Mouse (Mus musculus) left cerebral cortex, adult 11 months (tissue): Measurements from ENCODE around the gene Grm5.

Source experiments
- DNase-seq: peaks from one replicate; pipeline ENCODE4 v3.0.0; 2022; ENCODE audit warnings: low spot score

Gene Grm5

DNA sequence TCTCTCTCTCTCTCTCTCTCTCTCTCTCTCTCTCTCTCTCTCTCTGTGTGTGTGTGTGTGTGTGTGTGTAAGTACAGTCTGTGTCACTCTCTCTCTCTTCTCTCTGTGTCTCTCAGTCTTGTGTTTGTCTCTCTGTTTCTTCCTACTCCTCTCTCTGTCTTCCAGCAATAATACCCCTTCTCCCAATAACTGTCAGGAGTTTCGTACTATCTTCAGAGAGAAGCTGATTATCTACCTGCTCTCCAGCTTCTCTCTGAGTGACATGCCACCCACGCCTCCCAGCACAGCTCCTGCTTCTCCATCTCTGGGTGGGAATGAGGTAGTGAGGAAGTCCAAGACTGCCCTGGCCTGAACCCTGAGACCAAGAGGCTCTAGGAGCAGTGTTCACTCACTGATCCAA lies at the start of gene Grm5:
Gene Grm5, plus strand, starts transcription at position 301 of the 400 bp plus-strand sequence.
- no peak for DNase-seq

DNA sequence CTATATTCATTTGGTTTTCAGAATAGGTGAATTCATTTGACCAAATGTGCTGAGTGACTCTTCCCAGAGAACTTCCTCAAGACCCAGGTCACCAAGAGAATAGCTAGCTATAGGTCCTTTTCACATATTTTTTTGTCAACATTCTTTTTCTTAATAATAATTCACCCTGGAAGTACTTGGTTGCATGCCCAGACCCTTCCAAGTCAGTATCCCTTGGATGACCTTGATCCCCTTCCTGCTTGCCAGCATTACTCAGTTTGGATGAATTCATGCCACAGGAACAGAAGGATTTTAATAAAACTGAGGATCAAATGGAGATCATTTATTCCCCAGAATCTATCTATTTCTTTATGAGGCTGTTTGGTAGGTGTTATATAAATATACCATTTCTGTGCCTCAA lies 44.9 kb upstream of the Grm5 start:
- no peak for DNase-seq

DNA sequence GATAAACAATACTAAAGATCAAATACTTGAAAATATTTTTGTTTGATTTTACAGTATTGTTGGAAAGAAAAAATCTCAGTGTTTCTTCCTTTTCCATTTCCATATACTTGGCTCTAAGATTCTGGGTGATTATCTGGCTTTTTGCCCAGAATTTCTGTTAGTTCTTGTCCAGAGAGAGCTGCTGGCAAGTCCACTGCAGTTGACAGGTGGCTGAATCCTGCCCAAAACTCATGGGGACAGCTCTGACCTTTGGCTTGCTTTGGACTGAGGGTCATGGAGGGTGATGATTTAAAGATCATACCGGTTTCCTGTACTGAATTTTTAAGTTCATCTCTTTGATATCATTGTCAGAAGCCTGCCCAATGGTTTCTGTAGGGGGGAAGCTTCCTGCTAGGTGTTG lies 18.7 kb upstream of the Grm5 start:
- no peak for DNase-seq

DNA sequence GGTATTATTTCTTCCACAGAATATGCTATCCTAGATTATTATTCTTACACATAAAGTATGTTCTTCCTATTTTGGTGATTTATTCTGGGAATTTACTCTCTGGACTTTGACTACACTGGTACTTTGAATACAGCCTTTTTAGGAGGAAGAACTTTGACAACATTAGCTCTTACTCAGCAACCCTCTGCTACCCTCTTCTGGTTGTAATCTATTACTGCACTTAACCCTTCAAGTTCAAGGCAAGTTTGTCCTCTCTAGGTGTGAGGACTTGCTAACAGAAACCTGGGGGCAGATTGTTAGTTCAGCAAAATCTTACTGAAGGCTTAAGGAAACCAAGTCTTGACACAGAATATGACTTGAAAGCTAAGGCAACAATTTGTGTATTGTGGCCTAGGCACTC lies 17.5 kb upstream of the Grm5 start:
- no peak for DNase-seq

DNA sequence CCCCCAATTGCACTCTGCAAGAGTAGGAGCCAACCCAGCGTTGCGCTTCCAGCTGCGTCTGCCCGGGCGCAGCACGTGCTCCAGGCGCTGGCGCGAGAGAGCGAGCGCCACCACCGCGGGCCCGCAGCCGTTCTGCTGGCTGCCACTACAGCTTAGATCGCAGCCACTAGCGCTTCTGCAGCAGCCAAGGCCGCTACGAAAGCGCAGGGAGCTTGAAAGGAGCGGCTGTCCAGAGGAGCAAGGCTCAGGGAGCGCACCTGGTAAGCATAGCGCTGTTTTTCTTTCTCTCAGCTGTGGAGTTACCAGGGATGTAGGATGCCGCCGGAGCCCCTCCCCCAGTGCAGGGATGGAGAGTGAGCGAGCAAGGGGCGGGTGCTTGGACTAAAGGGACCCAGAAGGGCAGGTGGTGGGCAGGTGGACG lies 323 bp downstream of the Grm5 start:
- DNase-seq, result peak; percentile 53

DNA sequence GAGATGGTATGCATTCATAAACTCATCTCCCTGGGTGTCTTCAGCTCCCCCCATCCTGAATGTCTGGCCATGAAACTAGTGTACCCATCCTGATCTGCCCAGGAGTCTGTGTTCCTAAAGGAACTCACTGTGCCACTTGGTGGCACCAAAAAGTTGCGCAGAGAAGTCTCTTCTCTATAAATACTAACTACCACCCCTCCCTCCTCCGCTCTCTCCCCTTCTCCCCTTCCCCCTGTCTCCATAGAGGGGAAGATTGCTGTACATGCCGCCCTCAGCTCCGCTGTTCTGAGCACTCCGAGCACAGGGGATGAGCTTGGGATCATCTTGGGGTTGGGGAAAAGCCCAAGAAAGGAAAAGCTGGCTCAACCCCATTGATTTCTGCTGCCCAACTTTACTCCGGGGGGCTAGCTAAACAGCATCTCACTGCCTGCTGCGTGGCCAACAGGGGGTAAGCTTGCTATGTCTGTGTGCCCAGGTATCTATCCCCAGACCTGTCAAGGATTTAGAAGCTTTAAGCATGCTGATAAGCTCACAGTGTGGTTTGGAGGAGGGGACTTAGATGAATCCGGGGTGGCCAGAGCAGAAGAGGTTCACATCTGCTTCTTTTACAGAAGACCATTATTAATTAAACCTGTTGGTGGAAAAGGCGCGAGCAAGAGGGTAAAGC lies 2.4 kb downstream of the Grm5 start:
- peak; percentile 53 for DNase-seq

DNA sequence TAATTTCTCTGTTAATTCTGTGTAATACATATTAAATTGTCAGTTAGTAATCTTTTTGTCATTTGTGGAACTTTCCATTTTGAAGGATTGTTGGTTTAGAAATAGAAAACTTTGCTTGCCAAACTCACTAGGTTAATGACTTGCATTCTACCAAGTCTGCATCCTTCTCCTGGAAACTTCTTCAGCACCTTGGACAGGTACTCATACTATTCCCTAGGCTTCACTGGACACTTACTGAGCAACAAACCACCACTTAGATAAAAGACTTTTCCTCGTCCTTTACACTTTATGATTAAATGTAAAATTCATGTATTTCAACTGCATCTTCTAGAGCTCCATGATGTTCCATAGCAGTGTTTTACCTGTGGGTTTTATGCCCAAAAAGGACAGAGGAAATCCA lies 4.0 kb downstream of the Grm5 start:
- DNase-seq, result no peak

DNA sequence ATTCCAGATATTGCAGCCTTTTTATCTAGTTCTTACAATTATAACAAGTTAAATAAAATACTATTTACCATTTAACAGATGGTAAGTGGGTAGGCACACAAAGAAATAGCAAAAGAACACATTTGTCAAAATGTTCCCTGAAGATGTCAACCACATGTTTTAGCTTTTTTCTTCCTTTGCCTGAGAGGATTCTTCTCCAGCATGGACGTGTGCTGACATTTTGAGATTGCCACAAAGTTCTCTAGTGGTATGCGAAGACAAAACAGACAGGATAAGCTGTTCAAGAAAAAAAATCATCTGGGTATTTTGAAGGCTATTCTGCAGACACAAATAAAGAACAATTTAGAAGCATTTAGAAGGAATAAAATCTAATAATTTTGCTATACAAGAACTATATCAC lies 42.3 kb downstream of the Grm5 start:
- no peak for DNase-seq

DNA sequence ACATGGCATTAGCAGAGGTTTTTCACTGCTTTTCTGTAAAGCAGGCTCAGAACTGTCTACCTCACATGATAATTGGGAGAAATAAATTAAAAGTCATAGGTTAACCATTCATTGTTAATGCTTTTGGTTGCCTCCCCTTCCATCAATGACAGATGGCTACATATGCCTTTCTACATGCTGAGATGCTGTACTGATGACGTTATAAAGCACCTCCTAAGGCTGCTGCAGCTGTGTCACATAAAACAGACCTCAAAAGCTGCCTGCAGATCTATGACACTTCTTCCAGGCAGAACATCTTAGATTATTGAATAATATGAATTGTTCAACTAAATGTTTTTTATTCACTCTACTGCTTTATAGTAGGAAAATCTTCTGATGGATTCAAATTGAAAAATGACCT lies 51.6 kb downstream of the Grm5 start:
- DNase-seq, result no peak

DNA sequence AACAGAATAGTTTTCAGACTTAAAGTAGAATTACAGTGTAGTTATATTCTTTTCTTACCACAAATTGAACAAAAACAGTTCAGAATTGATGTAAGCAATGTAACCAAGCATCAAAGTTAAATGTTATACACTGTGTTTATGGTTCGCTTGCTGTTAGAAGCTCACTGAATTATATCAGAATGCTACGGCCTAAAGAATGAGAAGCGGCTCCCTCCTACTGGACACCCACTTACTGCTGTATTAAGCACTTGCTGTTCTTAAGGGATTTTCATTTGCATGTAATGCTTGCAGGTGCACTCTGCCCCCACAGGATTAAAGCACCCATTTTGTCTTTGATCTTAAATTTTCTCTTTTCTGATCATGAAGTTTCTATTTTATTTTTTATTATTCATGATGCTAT lies 66.6 kb downstream of the Grm5 start:
- no peak for DNase-seq

DNA sequence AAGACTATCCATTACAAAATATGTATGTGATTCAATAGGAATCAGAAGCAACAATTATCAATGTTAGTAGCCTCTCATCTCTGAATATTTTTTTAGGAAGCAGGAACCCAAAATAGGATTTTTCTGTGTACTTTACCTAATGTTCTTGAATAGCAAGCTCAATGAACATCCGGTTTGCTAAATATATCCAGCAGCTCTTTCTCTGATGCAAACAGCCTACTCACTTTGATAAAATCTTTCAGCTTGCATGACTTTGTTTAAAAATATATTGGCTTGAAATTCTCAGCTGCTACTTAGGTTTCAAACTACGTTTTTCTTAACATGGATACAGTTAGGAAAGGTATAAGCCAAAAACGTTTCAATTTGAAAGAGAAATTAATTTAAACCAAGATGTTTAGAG lies 77.8 kb downstream of the Grm5 start:
- peak; percentile 14 for DNase-seq

DNA sequence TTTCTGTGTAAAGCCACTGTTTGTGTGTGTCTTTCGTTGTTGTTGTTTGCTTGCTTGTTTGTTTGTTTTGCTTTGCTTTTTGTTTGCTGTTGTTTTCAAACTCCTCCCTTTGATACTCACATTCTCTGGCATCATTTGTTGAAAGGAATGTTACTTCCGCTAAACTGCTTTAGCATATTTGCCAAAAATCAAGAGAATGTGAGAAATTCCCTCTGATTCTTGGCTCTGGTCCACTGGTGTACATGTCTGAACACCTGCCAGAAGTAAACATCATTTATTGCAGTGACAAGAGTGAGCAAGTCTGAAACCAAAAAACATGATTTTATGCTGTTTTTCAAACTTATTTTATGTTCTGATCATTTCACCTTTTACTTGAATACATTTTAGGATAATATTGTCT lies 80.1 kb downstream of the Grm5 start:
- no peak for DNase-seq

DNA sequence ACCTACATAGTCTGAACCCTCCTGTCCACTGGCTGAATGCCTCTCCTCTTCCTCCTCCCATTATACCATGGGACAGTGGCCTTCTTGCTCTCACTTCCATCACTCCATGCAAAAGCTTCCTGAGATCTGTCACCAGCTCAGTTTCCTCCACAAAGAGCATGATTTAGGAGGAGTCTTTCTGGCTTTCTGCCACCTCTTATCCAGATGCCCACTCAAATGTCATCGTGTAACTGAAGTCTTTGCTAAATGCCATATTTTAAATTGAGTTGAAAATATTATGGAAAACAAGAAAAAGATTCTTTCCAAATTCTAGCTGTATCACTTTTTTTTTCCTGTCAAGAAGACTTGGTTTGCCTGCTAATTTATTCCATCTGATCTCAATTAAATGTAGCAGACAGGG lies 132.4 kb downstream of the Grm5 start:
- DNase-seq, result peak; percentile 27

DNA sequence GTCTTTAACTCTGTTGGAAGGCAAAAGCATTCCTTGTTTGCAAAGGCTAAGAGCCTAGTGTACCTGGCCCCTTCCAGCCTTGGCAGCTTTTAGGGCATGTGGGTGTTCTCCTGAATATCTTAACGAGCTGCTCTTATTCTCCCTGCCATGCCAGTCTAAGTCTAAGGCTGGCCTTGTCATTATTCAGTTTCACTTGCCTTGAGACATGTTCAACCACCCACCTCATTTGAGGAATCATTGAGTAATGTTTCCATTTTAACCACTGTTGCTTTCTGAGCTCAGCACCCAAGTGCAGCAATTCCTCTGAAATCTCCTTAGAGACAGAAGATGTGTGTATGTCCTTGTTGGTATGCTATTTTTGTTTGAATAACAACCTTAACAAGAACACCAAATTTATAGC lies 134.7 kb downstream of the Grm5 start:
- DNase-seq, result peak; percentile 21

DNA sequence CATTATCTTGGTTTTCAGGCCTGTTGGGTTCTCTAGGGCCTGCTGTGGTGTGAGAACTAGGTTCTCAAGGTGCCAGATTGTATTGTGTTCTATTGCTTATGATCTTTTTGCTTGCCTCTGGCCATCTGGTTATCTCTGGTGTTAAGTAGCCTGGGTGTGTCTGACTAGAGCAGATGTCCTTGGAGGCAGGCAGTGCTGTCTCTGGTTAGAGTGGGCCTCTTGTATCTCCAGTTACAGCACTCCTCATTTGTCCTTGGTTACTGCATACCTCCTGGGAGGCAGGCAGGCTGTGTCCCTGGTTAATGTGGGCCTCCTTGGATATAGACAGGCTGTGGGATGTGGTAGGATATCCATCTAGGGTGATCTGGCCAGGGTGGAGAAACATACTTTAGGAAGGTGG lies 150.5 kb downstream of the Grm5 start:
- DNase-seq, result no peak

DNA sequence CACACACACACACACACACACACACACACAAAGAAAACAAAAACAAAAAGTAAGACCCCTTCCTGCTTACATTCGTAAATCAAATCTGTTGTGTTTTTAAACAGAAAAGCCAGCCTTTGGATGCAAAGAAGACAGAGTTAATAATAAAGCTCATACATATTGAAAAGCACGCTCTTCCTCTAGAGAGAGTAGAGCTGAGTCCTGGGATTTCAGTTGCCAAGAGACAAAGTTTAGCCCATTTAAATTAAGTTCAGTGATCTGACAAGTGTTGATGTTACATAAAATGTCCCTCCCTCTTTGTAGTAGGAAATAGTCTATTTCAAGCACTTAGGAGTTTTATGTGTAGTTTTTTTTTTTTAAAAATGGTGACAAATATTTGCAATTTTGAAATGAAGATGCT lies 178.0 kb downstream of the Grm5 start:
- DNase-seq, result no peak

DNA sequence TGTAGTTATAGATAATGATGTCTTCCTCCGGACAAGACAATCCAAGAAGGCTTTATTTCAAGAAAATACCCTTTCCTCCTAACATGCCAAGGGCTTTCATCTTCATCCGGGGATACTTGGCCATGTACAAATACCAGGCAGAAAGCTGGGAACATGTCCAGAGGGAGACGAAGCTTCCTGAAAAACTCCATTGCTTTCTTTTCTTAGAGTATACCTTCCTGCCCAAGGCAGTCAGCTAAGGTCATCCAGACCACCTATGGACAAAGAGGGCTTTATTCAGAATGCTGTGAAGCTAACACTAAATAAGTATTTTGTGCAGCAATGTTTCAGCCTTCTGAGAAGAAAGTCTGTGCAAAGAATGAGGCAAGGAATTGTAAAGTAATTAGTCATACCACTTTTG lies 178.4 kb downstream of the Grm5 start:
- DNase-seq, result no peak

DNA sequence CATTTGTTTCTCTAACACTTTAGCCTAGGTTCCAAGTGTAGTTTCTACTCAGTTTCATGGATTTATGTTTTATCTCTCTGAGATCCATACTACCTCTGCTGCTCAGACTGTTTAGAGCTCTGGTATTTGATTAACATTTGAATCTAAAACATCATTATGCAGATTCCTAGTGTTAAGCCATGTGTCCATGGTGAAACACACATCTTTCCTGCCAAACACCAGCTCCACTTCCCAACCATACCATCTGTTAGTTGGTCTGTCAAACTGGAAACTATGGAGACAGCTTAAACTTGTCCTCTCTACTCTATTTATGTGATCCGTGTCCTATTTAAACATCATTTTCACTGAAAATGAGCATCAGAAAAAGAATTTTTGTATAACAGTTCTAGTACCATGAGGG lies 203.6 kb downstream of the Grm5 start:
- peak; percentile 44 for DNase-seq

DNA sequence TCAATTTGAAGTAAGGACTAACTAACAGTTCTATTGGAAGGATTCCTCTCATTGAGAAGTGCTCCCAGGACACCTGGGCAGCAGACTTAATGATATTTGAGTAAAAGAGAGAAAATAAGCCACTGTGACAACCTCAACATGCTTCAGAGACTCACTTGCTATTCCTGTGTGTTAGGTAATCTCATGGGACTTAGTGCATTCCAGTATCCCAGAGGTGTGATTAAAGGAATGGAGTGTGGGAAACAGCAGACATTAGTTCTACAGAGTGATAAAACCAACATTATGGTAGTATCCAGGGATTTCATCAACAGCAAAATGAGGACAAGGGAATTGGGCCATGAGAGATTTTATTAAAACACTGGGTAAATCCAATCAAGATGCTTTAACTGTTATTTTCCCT lies 205.0 kb downstream of the Grm5 start:
- DNase-seq, result no peak

DNA sequence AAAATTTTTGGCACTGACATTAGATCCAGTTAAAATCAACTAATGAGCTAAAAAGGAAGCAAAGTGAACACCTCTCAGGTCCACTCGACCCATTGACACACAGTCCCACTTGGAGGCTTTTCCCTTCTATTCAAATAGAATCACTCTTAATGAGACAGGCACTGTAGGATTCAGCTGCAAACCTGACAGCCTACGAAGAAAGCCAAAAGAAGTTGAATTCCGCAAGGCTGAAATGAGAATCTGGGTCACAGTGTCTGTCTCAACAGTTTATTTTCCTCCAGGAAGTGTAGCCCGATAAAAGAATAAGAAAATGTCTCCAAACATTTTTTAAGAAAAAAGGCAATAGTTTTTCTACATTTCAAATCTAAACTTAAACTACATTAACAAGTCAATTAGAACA lies 209.9 kb downstream of the Grm5 start:
- DNase-seq, result no peak

DNA sequence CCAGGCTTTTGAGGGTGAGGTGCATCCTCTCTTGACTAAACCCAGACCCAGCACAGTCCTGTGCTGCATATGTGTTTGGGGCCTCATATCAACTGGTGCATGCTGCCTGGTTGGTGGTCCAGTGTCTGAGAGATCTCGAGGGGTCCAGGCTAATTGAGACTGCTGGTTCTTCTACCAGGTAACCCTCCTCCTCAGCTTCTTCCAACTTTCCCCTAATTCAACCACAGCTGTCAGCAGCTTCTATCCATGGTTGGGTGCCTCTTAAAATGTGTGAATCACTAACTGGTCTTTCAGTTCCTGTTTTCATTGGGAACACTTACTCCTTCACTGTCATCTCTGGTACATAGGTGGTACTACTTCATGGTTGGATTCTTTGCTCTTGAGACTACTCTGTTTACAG lies 240.9 kb downstream of the Grm5 start:
- no peak for DNase-seq

DNA sequence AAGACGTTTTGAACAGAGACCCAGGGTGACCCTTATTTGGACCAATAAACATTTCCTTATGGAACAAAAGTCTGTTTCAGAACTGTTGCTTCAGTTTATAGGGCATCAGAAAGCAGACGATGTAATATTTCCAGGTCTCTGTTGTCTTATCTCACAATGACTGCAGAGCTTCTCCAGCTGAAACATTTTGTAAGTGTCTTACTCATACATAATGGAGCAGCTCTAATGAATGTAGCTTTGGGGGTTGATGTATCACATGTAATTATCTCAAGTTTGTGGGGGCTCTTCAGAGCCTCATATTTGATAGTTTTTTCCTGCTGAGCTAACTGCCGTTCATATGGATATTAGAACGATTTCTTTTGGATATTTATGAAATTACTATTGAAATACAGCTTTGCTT lies 250.7 kb downstream of the Grm5 start:
- no peak for DNase-seq

DNA sequence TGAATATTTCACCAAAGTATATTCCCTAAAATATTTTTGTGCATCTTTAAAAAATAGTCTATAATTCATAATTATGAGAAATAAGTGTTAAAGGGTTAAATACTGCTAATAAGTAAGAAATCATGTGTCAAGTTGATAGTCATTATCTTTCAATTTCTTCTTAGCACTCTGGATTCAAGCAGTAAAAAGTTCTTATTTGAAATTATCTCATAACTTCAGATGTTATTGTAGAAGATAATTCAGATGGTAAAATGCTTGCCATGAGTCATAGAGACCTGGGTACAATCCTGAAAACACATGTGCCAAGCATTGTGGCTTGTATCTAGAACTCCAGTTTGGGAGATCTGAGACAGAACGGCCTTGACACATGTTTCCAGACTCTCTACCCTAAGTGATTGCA lies 254.6 kb downstream of the Grm5 start:
- DNase-seq, result no peak

DNA sequence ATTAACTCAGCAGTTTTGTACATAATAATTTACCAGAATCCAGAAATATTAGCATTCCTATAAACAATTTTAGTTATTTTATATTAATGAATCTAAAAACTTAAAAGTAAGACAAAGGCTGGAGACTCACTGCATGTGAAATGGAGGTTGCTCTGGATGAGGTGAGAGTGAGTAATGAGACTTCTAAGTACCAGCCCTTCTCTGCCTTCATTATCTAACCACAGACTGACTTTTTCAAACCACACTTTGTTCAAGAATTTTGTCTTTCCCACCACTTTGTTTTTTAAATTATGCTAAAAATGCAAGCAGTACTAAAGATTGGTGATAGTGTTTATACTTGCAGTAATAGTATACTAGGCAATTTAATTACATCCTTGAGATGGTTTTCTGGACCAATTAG lies 259.5 kb downstream of the Grm5 start:
- DNase-seq, result no peak

DNA sequence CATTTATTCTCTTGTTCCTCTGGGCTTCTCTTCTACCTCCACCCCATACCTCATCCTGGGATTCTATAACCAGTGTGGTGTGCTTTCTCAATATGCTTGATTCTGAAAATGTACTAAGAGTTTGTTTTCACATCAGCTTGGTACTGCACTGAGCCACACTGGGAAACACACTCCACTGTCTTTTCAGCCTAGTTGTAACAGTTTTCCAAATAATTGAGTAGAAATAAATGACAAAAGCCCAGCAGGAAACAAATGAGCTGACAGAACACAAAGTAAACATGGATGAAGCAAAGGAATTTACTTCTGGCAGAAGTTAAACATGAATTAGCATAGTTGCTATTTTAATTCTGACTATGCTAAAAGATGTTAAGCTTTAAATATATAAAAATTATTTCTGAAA lies 262.1 kb downstream of the Grm5 start:
- DNase-seq, result no peak
